Mouse (Mus musculus) E14TG2a.4 (cell line): Measurements from ENCODE around the gene Sstr2.

Source experiments
- CTCF ChIP-seq: conservative IDR thresholded peaks from 2 replicates; pipeline ENCODE4 v1.5.1; 2014; ENCODE audit warnings: low read length
- NANOG ChIP-seq: IDR thresholded peaks from 2 replicates; pipeline ENCODE4 v1.6.1; 2014; ENCODE audit warnings: borderline replicate concordance, low read length, mixed read lengths

- no peak for TF ChIP-seq CTCF
- no peak for TF ChIP-seq NANOG
These were observed 30.2 kb upstream of the Sstr2 start for GRCm38 (mm10) chr11:113588936-113589335.
